In the genomic region with DNA sequence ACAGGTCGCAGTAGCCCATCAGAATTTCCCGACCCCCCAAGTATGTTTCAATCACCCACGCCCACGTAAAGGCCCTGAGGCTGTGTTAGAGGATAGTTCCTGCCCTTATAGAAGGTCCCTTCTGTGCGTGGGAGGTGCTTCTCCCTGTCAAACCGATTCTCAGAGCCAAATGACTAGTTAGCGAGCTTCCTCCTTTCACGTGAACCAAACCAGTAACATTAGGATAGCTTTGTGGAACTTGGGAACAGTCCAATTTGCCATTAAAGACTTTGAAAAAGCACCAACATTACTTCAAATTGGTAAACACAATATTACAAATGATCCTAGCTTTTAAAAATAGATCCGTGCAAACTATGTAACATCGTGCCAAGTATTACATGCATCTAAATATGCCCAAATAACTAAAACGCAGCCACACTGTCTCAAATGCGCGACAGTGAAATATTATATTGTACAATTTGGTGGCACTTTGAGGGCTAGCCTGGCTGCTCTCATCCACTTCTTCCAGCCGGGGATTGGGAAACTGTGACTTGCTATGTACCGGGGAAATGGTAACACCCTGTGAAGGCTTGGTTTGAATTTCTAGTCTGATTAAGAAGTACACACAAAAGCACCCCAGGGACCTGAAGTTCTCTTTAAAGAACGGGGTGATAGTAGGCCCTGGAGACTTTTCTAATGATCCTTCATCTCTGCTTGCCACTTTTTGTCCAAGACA, we compare ENCODE assay signal across 9 mouse cellular contexts. TPM values are rescaled to one million over a fixed set of nuclear protein-coding genes. Genes with fewer than 3 reads are reported as not detected.
A peak's percentile ranks its signal among the peaks of the same experiment; 100 is the strongest.
DNase-seq lines count a peak whose midpoint lies in the region; ATAC-seq and TF ChIP-seq lines count a peak whose summit lies in the region.
"Had no signal": no experiment of that assay in that cellular context is flagged by ENCODE, and none has a peak within 500 bp of the region (broad histone marks: within the 10 kb centered on the region; RNA-seq: fewer than 3 reads in every experiment).

No protein-coding gene starts in this region.

- H3K9ac ChIP-seq in liver, adult 2 months (ENCODE audit: low read depth, low read length), result no peak overlapping the region
- no peak overlapping the region; the same call in 1 of the 2 replicates for H3K9ac ChIP-seq in hindbrain, embryonic 12.5 days
- H3K9ac ChIP-seq in lung, postnatal 0 days (replicated peaks; ENCODE audit: low read depth), result no peak overlapping the region

- DNase-seq in liver, adult 2 months (ENCODE audit: extremely low read depth, low read depth, low spot score), result peak; percentile 55
- DNase-seq in liver, result no peak
- peak; percentile 55 for DNase-seq in lung, postnatal 0 days (ENCODE audit: low spot score)
- DNase-seq in thymus, postnatal 36 days, result no peak
- DNase-seq in right cerebral cortex, adult 2 months (ENCODE audit: low spot score in 2 of 2), result no peak
- no peak for DNase-seq in frontal cortex, postnatal 10 days (ENCODE audit: low spot score in 2 of 2)
- DNase-seq in embryo, embryonic 10 days (ENCODE audit: low spot score), result no peak

- H3K79me2 ChIP-seq in liver, adult 2 months (ENCODE audit: control insufficient read depth, insufficient read depth, low read length), result no peaks in the 10 kb centered on the region

- TF ChIP-seq EP300 in lung, postnatal 0 days (IDR thresholded peaks at IDR 0.05), result no peak

- no peaks in the 10 kb centered on the region for H3K36me3 ChIP-seq in liver, adult 2 months (ENCODE audit: control insufficient read depth, insufficient read depth, low read length)
- H3K36me3 ChIP-seq in hindbrain, embryonic 12.5 days, result no peaks in the 10 kb centered on the region
- no peaks in the 10 kb centered on the region for H3K36me3 ChIP-seq in lung, postnatal 0 days (ENCODE audit: insufficient read depth, low read length)

- TF ChIP-seq POLR2A in liver, adult 2 months (IDR thresholded peaks at IDR 0.05; ENCODE audit: extremely low read depth, insufficient read depth, low read length), result no peak

- TF ChIP-seq CTCF in liver, adult 2 months (IDR thresholded peaks at IDR 0.05; ENCODE audit: low read depth, low read length), result no peak
- no peak for TF ChIP-seq CTCF in lung, postnatal 0 days (IDR thresholded peaks at IDR 0.05)

- H3K4me1 ChIP-seq in liver, adult 2 months (ENCODE audit: control insufficient read depth, insufficient read depth, low read length), result peaks cover 6% of the 10 kb centered on the region
- H3K4me1 ChIP-seq in hindbrain, embryonic 12.5 days, result peaks cover 15% of the 10 kb centered on the region
- H3K4me1 ChIP-seq in lung, postnatal 0 days (ENCODE audit: insufficient read depth, low read depth, low read length), result peaks cover 10% of the 10 kb centered on the region; the same call in 1 of the 2 replicates

- H3K4me2 ChIP-seq in hindbrain, embryonic 12.5 days (replicated peaks), result peak overlapping the region; percentile 73
- peak overlapping the region; percentile 81 for H3K4me2 ChIP-seq in lung, postnatal 0 days (replicated peaks; ENCODE audit: low read depth, low read length)

- no peak overlapping the region for H3K27ac ChIP-seq in liver, adult 2 months (replicated peaks; ENCODE audit: insufficient read depth, low read depth, low read length)
- H3K27ac ChIP-seq in hindbrain, embryonic 12.5 days, result no peak overlapping the region
- H3K27ac ChIP-seq in lung, postnatal 0 days (ENCODE audit: low read length), result no peak overlapping the region

- H3K4me3 ChIP-seq in liver, adult 2 months (ENCODE audit: insufficient read depth, low read depth, low read length), result no peak overlapping the region
- H3K4me3 ChIP-seq in hindbrain, embryonic 12.5 days, result peak overlapping the region; percentile 37; the same call in 1 of the 2 replicates
- H3K4me3 ChIP-seq in lung, postnatal 0 days (ENCODE audit: low read depth, low read length), result peak overlapping the region; percentile 41

- ATAC-seq in hindbrain, embryonic 12.5 days (ENCODE audit: low FRiP score), result no peak
- ATAC-seq in lung, postnatal 0 days, result no peak
- ATAC-seq: Patski had no signal

- 56% methylated on average over 16 of the region's 16 CpGs for WGBS in liver, adult 2 months
- 46% methylated on average over 16 of the region's 16 CpGs for WGBS in hindbrain, embryonic 12.5 days
- 32% methylated on average over 16 of the region's 16 CpGs for WGBS in lung, postnatal 0 days

- H3K27me3 ChIP-seq in liver, adult 2 months (ENCODE audit: control insufficient read depth, insufficient read depth, low read length), result no peaks in the 10 kb centered on the region
- H3K27me3 ChIP-seq in hindbrain, embryonic 12.5 days, result peaks cover 31% of the 10 kb centered on the region
- H3K27me3 ChIP-seq in lung, postnatal 0 days (replicated peaks; ENCODE audit: insufficient read depth, low read length), result no peaks in the 10 kb centered on the region
- H3K27me3 ChIP-seq: Patski had no signal

- no peaks in the 10 kb centered on the region for H3K9me3 ChIP-seq in hindbrain, embryonic 12.5 days (replicated peaks)
- H3K9me3 ChIP-seq in lung, postnatal 0 days (ENCODE audit: low read length), result no peaks in the 10 kb centered on the region

RNA-seq across cellular contexts. Expression of gene Rabif, which starts 19.6 kb away (rescaled TPM):
- total RNA-seq in liver, adult 2 months (2014; rRNA removed), result 5.9 and 6.9 TPM in 2 replicates
- polyA plus RNA-seq in liver, adult 2 months (2012; rRNA removed), result 9.8 and 10.6 TPM in 2 replicates
- polyA plus RNA-seq in hindbrain, embryonic 12.5 days (2016; fragmentation: Nextera tagmentation; extraction: Ambion mirVana), result 45.7 and 53.1 TPM in 2 replicates
- 28.0 and 29.1 TPM in 2 replicates for polyA plus RNA-seq in lung, postnatal 0 days (2015; fragmentation: Nextera tagmentation; extraction: Ambion mirVana)

RNA-seq across cellular contexts. Expression of gene Mgat4e, which starts 35.4 kb away (rescaled TPM):
- total RNA-seq in liver, adult 2 months (2014; rRNA removed), result not detected in 2 replicates
- polyA plus RNA-seq in liver, adult 2 months (2012; rRNA removed), result not detected in 2 replicates
- polyA plus RNA-seq in hindbrain, embryonic 12.5 days (2016; fragmentation: Nextera tagmentation; extraction: Ambion mirVana), result not detected in 2 replicates
- polyA plus RNA-seq in lung, postnatal 0 days (2015; fragmentation: Nextera tagmentation; extraction: Ambion mirVana), result not detected in 2 replicates
- polyA plus RNA-seq: Patski had no signal

RNA-seq across cellular contexts. Expression of gene Kdm5b, which starts 45.9 kb away (rescaled TPM):
- total RNA-seq in liver, adult 2 months (2014; rRNA removed), result 9.2 and 9.3 TPM in 2 replicates
- polyA plus RNA-seq in liver, adult 2 months (2012; rRNA removed), result 4.0 and 6.8 TPM in 2 replicates
- polyA plus RNA-seq in hindbrain, embryonic 12.5 days (2016; fragmentation: Nextera tagmentation; extraction: Ambion mirVana), result 119 and 120 TPM in 2 replicates
- 33.3 and 37.5 TPM in 2 replicates for polyA plus RNA-seq in lung, postnatal 0 days (2015; fragmentation: Nextera tagmentation; extraction: Ambion mirVana)

RNA-seq across cellular contexts. Expression of gene Klhl12, which starts 58.7 kb away (rescaled TPM):
- 8.8 and 9.9 TPM in 2 replicates for total RNA-seq in liver, adult 2 months (2014; rRNA removed)
- polyA plus RNA-seq in liver, adult 2 months (2012; rRNA removed), result 4.5 and 5.1 TPM in 2 replicates
- polyA plus RNA-seq in hindbrain, embryonic 12.5 days (2016; fragmentation: Nextera tagmentation; extraction: Ambion mirVana), result 32.3 and 32.9 TPM in 2 replicates
- polyA plus RNA-seq in lung, postnatal 0 days (2015; fragmentation: Nextera tagmentation; extraction: Ambion mirVana), result 11.3 and 12.8 TPM in 2 replicates

Comparison
In these comparisons a context has a peak if more than half of its experiments do, and no peak if none do; other contexts are left out.
1. DNase-seq: peak in liver, adult 2 months (single experiment) and lung, postnatal 0 days (single experiment); none in liver (single experiment), thymus, postnatal 36 days (0 of 2), right cerebral cortex, adult 2 months (0 of 2), frontal cortex, postnatal 10 days (0 of 2) and embryo, embryonic 10 days (single experiment).